Mouse (Mus musculus) embryonic fibroblast, embryonic 13.5 days (primary cell): ENCODE data around the gene Phf21a. TPM values are rescaled to one million over a fixed set of nuclear protein-coding genes. Genes with fewer than 3 reads are reported as not detected.

Experiments used
- H3K27ac ChIP-seq: 2 replicates; pipeline ENCODE4 v1.5.1; 2012; ENCODE audit warnings: low read length, control low read depth, inconsistent platforms; ENCODE audit not compliant: insufficient read depth
- H3K4me1 ChIP-seq: 2 replicates; pipeline ENCODE4 v1.6.1; 2011; ENCODE audit warnings: low read length; ENCODE audit not compliant: control insufficient read depth, insufficient read depth
- H3K4me3 ChIP-seq: 2 replicates; pipeline ENCODE4 v1.5.1; 2011; ENCODE audit warnings: mild to moderate bottlenecking, control low read depth, low read length; ENCODE audit not compliant: insufficient read depth
- CTCF ChIP-seq: IDR thresholded peaks from 2 replicates; pipeline ENCODE4 v1.5.1; 2011; ENCODE audit warnings: mild to moderate bottlenecking, control low read depth, low read length, moderate library complexity, borderline replicate concordance; ENCODE audit not compliant: insufficient read depth
- POLR2A ChIP-seq: IDR thresholded peaks from 2 replicates; pipeline ENCODE4 v1.6.1; 2011; ENCODE audit warnings: low read depth, mild to moderate bottlenecking, control low read depth, low read length, moderate library complexity
- polyA plus RNA-seq: library from polyadenylated mRNA; stranded (reverse); fragments of >200 nt; gene quantifications from 2 replicates; pipeline ENCODE4 v1.2.4, GENCODE M21; 2011; ENCODE audit warnings: low read depth; ENCODE audit not compliant: missing spikeins, insufficient read length

The Phf21a gene
- polyA plus RNA-seq, 1 experiment = 89.7 TPM

- H3K4me1 ChIP-seq = 0 out of 2 replicates have a peak, but pooled peaks cover 2% of the 10 kb centered on the region
- TF ChIP-seq CTCF (no peak), POLR2A (no peak)
- no peak overlapping the region for H3K27ac ChIP-seq
- H3K4me3 ChIP-seq = no peak overlapping the region
These were observed 279.2 kb downstream of the Phf21a start for GRCm38 (mm10) chr2:92371971-92372690.

- TF ChIP-seq POLR2A = no peak
- no peak for TF ChIP-seq CTCF
- no peak overlapping the region for H3K4me3 ChIP-seq
- H3K4me1 ChIP-seq = 0 out of 2 replicates have a peak, but pooled peaks cover 2% of the 10 kb centered on the region
- H3K27ac ChIP-seq = no peak overlapping the region
These were observed 280.0 kb downstream of the Phf21a start for GRCm38 (mm10) chr2:92372767-92373436.

- Histone ChIP-seq H3K27ac (no peak overlapping the region), H3K4me1 (0 out of 2 replicates have a peak, but pooled peaks cover 2% of the 10 kb centered on the region), H3K4me3 (no peak overlapping the region)
- TF ChIP-seq CTCF = no peak
- TF ChIP-seq POLR2A = no peak
These were observed 280.5 kb downstream of the Phf21a start for GRCm38 (mm10) chr2:92373437-92373813.

GRCm38 (mm10) chr2:92374514-92374913 is 281.6 kb downstream of the Phf21a start, which contains the start of the genes Pex16 and Large2:
Gene Pex16 (plus strand): TSS chr2:92374676.
Gene Large2 (minus strand): TSS chr2:92374869.
- H3K27ac ChIP-seq = peak within 1 kb of the TSS; percentile 44
- TF ChIP-seq CTCF (no peak), POLR2A (peak; percentile 66)
- H3K4me3 ChIP-seq = peak within 1 kb of the TSS; percentile 84
- 0 out of 2 replicates have a peak, but pooled peaks cover 2% of the 10 kb centered on the region for H3K4me1 ChIP-seq

- TF ChIP-seq CTCF (no peak), POLR2A (peak; percentile 84)
- H3K4me1 ChIP-seq = 0 out of 2 replicates have a peak, but pooled peaks cover 2% of the 10 kb centered on the region
- peak overlapping the region; percentile 84 for H3K4me3 ChIP-seq
- peak overlapping the region; percentile 44 for H3K27ac ChIP-seq
These were observed 282.2 kb downstream of the Phf21a start for GRCm38 (mm10) chr2:92375099-92375623.

DNA sequence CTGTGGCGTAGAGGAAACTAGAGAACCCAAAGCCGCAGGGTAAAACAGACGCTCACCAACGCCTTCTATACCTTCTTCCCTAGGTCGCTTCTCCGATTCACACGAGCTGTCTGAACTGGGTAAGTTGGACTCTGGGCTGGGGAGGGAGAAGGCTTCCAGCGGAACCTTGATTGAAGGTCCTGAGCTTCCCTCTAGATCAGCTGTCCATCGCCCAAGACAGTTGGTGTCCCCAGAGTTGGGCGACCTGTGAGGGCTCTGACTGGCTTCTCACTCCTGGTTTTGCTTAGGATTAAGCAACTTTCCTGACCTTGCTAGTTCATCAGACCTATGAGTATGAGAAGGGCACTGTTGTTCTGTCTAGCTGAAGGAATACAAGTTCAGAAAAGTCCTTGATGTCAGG is 282.9 kb downstream of the Phf21a start:
- TF ChIP-seq POLR2A (no peak), CTCF (no peak)
- Histone ChIP-seq H3K27ac (no peak overlapping the region), H3K4me3 (peak overlapping the region; percentile 84), H3K4me1 (0 out of 2 replicates have a peak, but pooled peaks cover 2% of the 10 kb centered on the region)

GRCm38 (mm10) chr2:92376300-92376699 is 283.4 kb downstream of the Phf21a start:
- Histone ChIP-seq H3K4me3 (peak overlapping the region; percentile 84), H3K4me1 (0 out of 2 replicates have a peak, but pooled peaks cover 2% of the 10 kb centered on the region), H3K27ac (no peak overlapping the region)
- TF ChIP-seq CTCF = no peak
- no peak for TF ChIP-seq POLR2A

DNA sequence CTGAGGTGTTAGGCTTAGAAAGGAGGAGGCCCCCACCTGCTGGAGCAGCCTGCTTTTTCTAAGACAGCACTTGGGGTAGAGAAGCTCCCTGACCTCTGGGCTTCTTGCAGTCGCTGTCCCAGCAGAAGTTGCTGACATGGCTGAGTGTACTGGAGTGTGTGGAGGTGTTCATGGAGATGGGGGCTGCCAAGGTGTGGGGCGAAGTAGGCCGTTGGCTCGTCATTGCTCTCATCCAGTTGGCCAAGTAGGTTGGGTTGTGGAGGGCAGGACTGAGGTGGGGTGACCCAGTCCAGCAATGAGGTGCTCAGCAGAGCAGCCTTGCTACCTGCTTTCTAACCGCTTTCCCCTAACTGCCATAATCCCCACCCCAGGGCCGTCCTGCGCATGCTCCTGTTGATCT is 284.4 kb downstream of the Phf21a start:
- H3K27ac ChIP-seq = no peak overlapping the region
- TF ChIP-seq CTCF (no peak), POLR2A (no peak)
- no peak overlapping the region for H3K4me3 ChIP-seq
- H3K4me1 ChIP-seq = 0 out of 2 replicates have a peak, but pooled peaks cover 2% of the 10 kb centered on the region

DNA sequence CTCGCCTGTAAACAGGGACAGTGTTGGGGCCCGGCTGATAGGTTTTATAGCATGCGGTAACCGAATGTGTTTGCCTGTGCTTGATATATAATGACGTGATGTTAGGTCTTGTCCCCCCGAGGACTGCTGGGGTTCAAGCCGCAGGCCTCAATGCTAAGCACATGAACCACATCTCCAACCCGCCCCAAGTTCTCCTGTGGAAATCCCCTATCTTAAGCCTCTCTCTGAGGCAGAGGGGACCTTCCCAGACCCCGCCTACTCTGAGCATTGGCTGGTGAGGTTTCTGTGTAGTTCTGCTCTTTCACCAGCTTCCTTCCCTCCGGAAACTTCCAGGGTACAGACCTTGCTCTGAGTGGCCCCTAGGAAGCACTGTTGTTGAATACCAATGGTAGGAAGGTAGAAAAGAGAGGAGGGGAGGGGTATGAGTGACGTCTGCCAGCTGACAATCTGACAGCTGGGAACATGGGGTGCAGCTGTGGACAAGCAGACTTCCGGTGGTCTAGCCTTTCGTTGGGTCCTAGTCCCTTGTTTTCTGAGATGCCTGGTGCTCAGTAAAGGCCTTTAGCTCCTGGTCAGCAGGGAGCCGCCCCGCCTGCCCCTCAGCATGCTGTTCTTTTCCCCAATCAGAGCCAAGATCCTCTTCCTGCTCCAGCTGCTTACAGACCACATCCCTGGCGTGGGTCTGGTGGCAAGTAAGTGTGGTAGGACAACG is 287.0 kb downstream of the Phf21a start:
- TF ChIP-seq POLR2A = no peak
- no peak for TF ChIP-seq CTCF
- H3K4me3 ChIP-seq = no peak overlapping the region
- 0 out of 2 replicates have a peak, but pooled peaks cover 2% of the 10 kb centered on the region for H3K4me1 ChIP-seq
- H3K27ac ChIP-seq = no peak overlapping the region
